Mouse (Mus musculus) liver, embryonic 15.5 days (tissue): ENCODE measurements at regions not wholly inside any gene's neighbourhood (a gene's known extent, or its start where the extent isn't known, plus 50 kb on each side); places are given as distances from the start of the nearest gene placed in this dataset.

ENCODE experiments used
- ATAC-seq: fragments of 200-750 bp; cut with Nextera tagmentation; 2 replicates; pipeline ENCODE4 v1.8.0; 2017; ENCODE audit warnings: moderate number of reproducible peaks, mild to moderate bottlenecking, moderate library complexity; ENCODE audit not compliant: insufficient read depth
- H3K27ac ChIP-seq: fragments of 300-500 bp; sonication (generic); replicated peaks from 2 replicates; pipeline ENCODE4 v1.5.1; 2015; ENCODE audit warnings: mild to moderate bottlenecking, inconsistent platforms
- H3K27me3 ChIP-seq: fragments of 300-500 bp; sonication (generic); 2 replicates; pipeline ENCODE4 v1.6.1; 2015; ENCODE audit warnings: mild to moderate bottlenecking, inconsistent platforms
- H3K36me3 ChIP-seq: fragments of 300-500 bp; sonication (generic); replicated peaks from 2 replicates; pipeline ENCODE4 v1.6.1; 2015; ENCODE audit warnings: moderate library complexity, mild to moderate bottlenecking, inconsistent platforms
- H3K4me1 ChIP-seq: fragments of 300-500 bp; sonication (generic); replicated peaks from 2 replicates; pipeline ENCODE4 v1.6.1; 2015; ENCODE audit warnings: inconsistent platforms
- H3K4me2 ChIP-seq: fragments of 300-500 bp; sonication (generic); 2 replicates; pipeline ENCODE4 v1.6.1; 2015; ENCODE audit warnings: moderate library complexity, mild to moderate bottlenecking, inconsistent platforms
- H3K4me3 ChIP-seq: fragments of 300-500 bp; sonication (generic); replicated peaks from 2 replicates; pipeline ENCODE4 v1.5.1; 2015; ENCODE audit warnings: mild to moderate bottlenecking, inconsistent platforms
- H3K9ac ChIP-seq: fragments of 300-500 bp; sonication (generic); 2 replicates; pipeline ENCODE4 v1.6.1; 2015; ENCODE audit warnings: moderate library complexity, mild to moderate bottlenecking, inconsistent platforms
- H3K9me3 ChIP-seq: fragments of 300-500 bp; sonication (generic); replicated peaks from 2 replicates; pipeline ENCODE4 v1.6.1; 2016; ENCODE audit warnings: inconsistent platforms
- WGBS: fragments of 180-500 bp; shearing (Covaris S2); methylation state at CpG from one replicate; pipeline ENCODE4 v1.1.7; 2015; ENCODE audit warnings: mixed read lengths; ENCODE audit not compliant: insufficient replicate concordance; 5-methylcytosine and 5-hydroxymethylcytosine counted together

- WGBS, result 57% methylated on average over 6 of the region's 6 CpGs
- Histone ChIP-seq H3K4me1 (no peaks in the 10 kb centered on the region), H3K4me3 (no peak overlapping the region), H3K9me3 (no peaks in the 10 kb centered on the region), H3K4me2 (no peak overlapping the region), H3K27me3 (no peaks in the 10 kb centered on the region), H3K36me3 (no peaks in the 10 kb centered on the region), H3K9ac (no peak overlapping the region), H3K27ac (no peak overlapping the region)
- no peak for ATAC-seq
Observed at GRCm38 (mm10) chr16:12924668-12925067, 184.8 kb upstream of the Ercc4 start.

GRCm38 (mm10) chr16:12925931-12926330, 183.6 kb upstream of the Ercc4 start:
- H3K4me2 ChIP-seq, result no peak overlapping the region
- no peaks in the 10 kb centered on the region for H3K4me1 ChIP-seq
- H3K27me3 ChIP-seq, result no peaks in the 10 kb centered on the region
- ATAC-seq, result no peak
- WGBS, result 64% methylated on average over 9 of the region's 9 CpGs
- no peak overlapping the region for H3K27ac ChIP-seq
- no peak overlapping the region for H3K9ac ChIP-seq
- H3K9me3 ChIP-seq, result no peaks in the 10 kb centered on the region
- H3K4me3 ChIP-seq, result no peak overlapping the region
- H3K36me3 ChIP-seq, result no peaks in the 10 kb centered on the region

DNA sequence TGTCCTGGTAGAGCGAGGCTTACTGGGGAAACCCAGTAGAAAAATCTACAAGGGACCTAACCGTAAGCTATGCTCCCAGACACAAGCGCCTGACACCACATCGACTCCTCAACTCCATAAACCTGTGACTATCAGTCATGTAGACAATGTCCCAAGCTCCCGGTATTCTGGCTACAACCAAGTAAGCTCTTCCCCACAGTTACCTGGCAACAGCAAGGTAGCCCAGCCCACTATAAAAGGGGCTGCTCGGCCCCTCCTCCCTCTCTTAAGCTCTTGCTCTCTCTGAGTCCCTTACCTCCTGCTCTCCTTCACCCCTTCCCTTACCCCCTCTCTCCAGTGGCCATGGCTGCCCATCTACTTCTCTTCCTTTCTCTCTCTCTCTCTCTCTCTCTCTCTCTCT, 178.4 kb upstream of the Ercc4 start:
- WGBS, result 75% methylated on average over 6 of the region's 6 CpGs
- no peaks in the 10 kb centered on the region for H3K27me3 ChIP-seq

GRCm38 (mm10) chr16:12932959-12933358, 176.5 kb upstream of the Ercc4 start:
- no peak overlapping the region for H3K27ac ChIP-seq
- no peaks in the 10 kb centered on the region for H3K27me3 ChIP-seq
- no peaks in the 10 kb centered on the region for H3K36me3 ChIP-seq
- no peak overlapping the region for H3K4me2 ChIP-seq
- no peaks in the 10 kb centered on the region for H3K4me1 ChIP-seq
- no peak for ATAC-seq
- 68% methylated on average over 3 of the region's 3 CpGs for WGBS
- no peaks in the 10 kb centered on the region for H3K9me3 ChIP-seq
- no peak overlapping the region for H3K4me3 ChIP-seq
- no peak overlapping the region for H3K9ac ChIP-seq

More for the DNA sequence above, 178.4 kb upstream of the Ercc4 start:
- Histone ChIP-seq H3K27ac (no peak overlapping the region), H3K4me3 (no peak overlapping the region), H3K36me3 (no peaks in the 10 kb centered on the region), H3K9me3 (no peaks in the 10 kb centered on the region), H3K9ac (no peak overlapping the region), H3K4me1 (no peaks in the 10 kb centered on the region), H3K4me2 (no peak overlapping the region)
- no peak for ATAC-seq

- no peaks in the 10 kb centered on the region for H3K4me1 ChIP-seq
- no peak for ATAC-seq
- WGBS, result 21% methylated on average over 7 of the region's 7 CpGs
Observed at GRCm38 (mm10) chr16:12934586-12934985, 174.9 kb upstream of the Ercc4 start.

DNA sequence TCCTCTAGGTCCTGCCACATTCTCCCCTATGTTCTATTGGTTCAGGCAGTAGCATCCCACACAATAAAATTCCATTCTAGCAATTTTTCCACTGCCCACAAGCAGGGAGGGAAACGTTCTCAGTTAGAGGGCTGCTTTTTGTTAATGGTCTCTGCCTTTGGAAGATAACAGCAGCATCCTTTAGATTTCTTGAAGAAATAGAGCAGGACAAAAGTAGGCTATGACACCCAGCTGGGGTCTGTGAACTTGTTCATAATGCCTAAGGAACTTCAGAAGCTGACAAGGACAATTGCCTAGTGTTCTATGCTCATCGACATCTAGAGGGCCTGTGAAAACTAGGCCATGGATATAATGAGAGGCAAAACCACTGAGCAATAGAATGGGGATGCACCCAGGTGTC, 174.2 kb upstream of the Ercc4 start:
- 41% methylated on average over 2 of the region's 2 CpGs for WGBS
- Histone ChIP-seq H3K27me3 (no peaks in the 10 kb centered on the region), H3K27ac (no peak overlapping the region), H3K36me3 (no peaks in the 10 kb centered on the region), H3K4me2 (no peak overlapping the region), H3K4me1 (no peaks in the 10 kb centered on the region), H3K4me3 (no peak overlapping the region), H3K9ac (no peak overlapping the region), H3K9me3 (no peaks in the 10 kb centered on the region)
- no peak for ATAC-seq

More at GRCm38 (mm10) chr16:12934586-12934985, 174.9 kb upstream of the Ercc4 start:
- no peaks in the 10 kb centered on the region for H3K27me3 ChIP-seq
- no peak overlapping the region for H3K27ac ChIP-seq
- H3K9me3 ChIP-seq, result no peaks in the 10 kb centered on the region
- H3K4me2 ChIP-seq, result no peak overlapping the region
- no peaks in the 10 kb centered on the region for H3K36me3 ChIP-seq
- H3K9ac ChIP-seq, result no peak overlapping the region
- H3K4me3 ChIP-seq, result no peak overlapping the region

- no peaks in the 10 kb centered on the region for H3K9me3 ChIP-seq
- no peak overlapping the region for H3K27ac ChIP-seq
- no peaks in the 10 kb centered on the region for H3K36me3 ChIP-seq
- no peak overlapping the region for H3K4me2 ChIP-seq
- H3K9ac ChIP-seq, result no peak overlapping the region
- H3K4me1 ChIP-seq, result no peaks in the 10 kb centered on the region
- no peak overlapping the region for H3K4me3 ChIP-seq
- no peaks in the 10 kb centered on the region for H3K27me3 ChIP-seq
- ATAC-seq, result no peak
- WGBS, result 51% methylated on average over 2 of the region's 2 CpGs
Observed at GRCm38 (mm10) chr16:12936571-12936970, 172.9 kb upstream of the Ercc4 start.

DNA sequence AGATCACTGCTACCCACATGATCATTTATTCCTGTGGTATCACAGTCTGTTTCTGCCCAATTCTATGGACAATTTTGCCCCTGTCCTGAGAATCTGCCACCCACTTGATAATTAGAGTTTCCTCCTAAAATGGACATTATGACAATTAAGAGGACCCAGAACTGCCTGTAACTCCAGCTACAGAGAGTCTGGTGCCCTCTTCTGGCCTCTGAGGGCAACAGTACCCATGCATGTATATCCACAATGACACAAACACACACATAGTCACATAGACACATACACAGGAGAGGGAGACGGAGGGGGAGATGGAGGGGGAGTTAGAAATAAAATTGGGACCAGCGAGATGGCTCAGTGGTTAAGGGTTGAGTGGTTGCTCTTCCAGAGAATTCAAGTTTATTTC, 170.9 kb upstream of the Ercc4 start:
- Histone ChIP-seq H3K4me1 (no peaks in the 10 kb centered on the region), H3K27ac (no peak overlapping the region), H3K4me2 (no peak overlapping the region), H3K27me3 (no peaks in the 10 kb centered on the region), H3K4me3 (no peak overlapping the region), H3K9ac (no peak overlapping the region), H3K9me3 (no peaks in the 10 kb centered on the region), H3K36me3 (no peaks in the 10 kb centered on the region)
- no peak for ATAC-seq
- WGBS, result 58% methylated on average over 2 of the region's 2 CpGs

DNA sequence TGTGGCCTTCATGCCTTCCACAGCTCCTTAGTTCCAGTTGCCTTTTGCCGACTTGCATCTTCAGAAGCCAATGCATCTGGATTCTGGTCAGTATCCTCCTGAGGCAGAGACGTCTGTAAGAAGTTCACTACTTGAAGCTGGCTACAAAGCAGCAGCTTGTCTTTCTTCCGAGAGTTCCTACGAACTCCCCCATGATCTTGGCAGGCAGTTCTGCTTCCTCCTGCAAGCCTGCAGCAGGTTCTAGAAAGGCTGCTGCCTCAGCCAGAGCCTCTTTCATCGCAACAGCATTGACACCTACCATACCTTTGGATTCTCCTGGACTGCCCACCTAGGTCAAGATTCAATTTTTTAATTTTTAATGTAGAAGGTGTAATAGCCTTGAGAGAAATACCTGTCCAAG, 158.3 kb upstream of the Ercc4 start:
- H3K4me1 ChIP-seq, result no peaks in the 10 kb centered on the region
- 58% methylated on average over 5 of the region's 5 CpGs for WGBS

GRCm38 (mm10) chr16:12954028-12954427, 155.5 kb upstream of the Ercc4 start:
- Histone ChIP-seq H3K4me3 (no peak overlapping the region), H3K36me3 (no peaks in the 10 kb centered on the region), H3K27me3 (no peaks in the 10 kb centered on the region), H3K4me1 (no peaks in the 10 kb centered on the region), H3K27ac (no peak overlapping the region), H3K9ac (no peak overlapping the region), H3K9me3 (no peaks in the 10 kb centered on the region), H3K4me2 (no peak overlapping the region)
- ATAC-seq, result no peak
- WGBS, result 46% methylated on average over 8 of the region's 8 CpGs

More for the DNA sequence above, 158.3 kb upstream of the Ercc4 start:
- Histone ChIP-seq H3K36me3 (no peaks in the 10 kb centered on the region), H3K9me3 (no peaks in the 10 kb centered on the region), H3K4me2 (no peak overlapping the region), H3K27ac (no peak overlapping the region), H3K27me3 (no peaks in the 10 kb centered on the region), H3K9ac (no peak overlapping the region), H3K4me3 (no peak overlapping the region)
- no peak for ATAC-seq

GRCm38 (mm10) chr16:12956416-12956815, 153.1 kb upstream of the Ercc4 start:
- Histone ChIP-seq H3K9ac (no peak overlapping the region), H3K4me1 (no peaks in the 10 kb centered on the region), H3K4me2 (no peak overlapping the region), H3K4me3 (no peak overlapping the region), H3K27ac (no peak overlapping the region), H3K36me3 (no peaks in the 10 kb centered on the region), H3K27me3 (no peaks in the 10 kb centered on the region), H3K9me3 (no peaks in the 10 kb centered on the region)
- no peak for ATAC-seq
- WGBS, result 41% methylated on average over 3 of the region's 3 CpGs

DNA sequence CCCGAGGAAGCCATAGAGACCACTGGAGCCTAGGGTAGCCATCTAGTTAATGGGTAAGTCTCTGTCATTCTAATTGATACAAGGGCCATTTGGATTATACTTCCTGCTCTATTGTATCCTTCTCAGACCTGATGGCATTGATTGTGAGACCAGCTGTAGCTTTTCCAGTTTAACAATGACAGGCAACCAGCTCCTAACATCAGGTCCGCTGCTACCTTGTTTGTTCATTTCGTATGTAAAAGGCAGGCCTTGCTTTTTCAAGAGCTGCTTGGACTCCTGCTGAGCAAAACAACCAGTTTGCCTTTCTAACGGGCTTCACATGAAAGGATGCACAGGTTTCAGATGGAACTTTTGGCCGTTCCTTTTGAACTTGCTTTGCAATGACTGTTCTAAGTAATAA, 148.6 kb upstream of the Ercc4 start:
- Histone ChIP-seq H3K36me3 (no peaks in the 10 kb centered on the region), H3K4me2 (no peak overlapping the region), H3K9ac (no peak overlapping the region), H3K9me3 (no peaks in the 10 kb centered on the region), H3K4me3 (no peak overlapping the region), H3K4me1 (no peaks in the 10 kb centered on the region), H3K27me3 (no peaks in the 10 kb centered on the region), H3K27ac (no peak overlapping the region)
- 57% methylated on average over 5 of the region's 5 CpGs for WGBS
- no peak for ATAC-seq
